Mouse (Mus musculus): Measurements from ENCODE around the gene Wdr37.

DNA sequence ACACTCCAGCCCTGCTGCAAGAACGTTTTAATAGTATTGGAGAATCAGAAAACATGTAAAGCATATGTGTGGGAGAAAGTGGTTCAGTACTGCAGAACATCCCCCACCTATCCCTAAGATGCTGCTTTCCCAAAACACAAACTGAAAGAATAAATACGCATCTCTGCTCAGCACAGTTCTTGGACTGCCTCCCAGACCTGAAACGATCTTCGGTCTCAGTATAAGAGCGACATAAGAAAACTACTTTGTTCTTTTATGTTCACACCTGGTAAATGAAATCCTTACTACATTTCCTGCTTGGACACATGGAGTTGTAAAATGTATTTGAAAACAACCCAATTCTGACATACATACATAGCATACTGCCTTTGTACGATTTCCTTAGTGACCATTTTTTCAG, 71.1 kb downstream of the Wdr37 start:
- no peak for TF ChIP-seq CTCF (IDR thresholded peaks at IDR 0.05; ENCODE audit: extremely low read depth, insufficient read depth, insufficient read length, insufficient replicate concordance)
- TF ChIP-seq POLR2A (IDR thresholded peaks at IDR 0.05; ENCODE audit: low read depth, low read length) = no peak

Measured in spleen, adult 2 months (tissue).